Mouse (Mus musculus): ENCODE data around the gene Mipep.

GRCm38 (mm10) chr14:60765025-60765424, 19.3 kb upstream of the Mipep start:
- no peak for TF ChIP-seq CTCF (IDR thresholded peaks at IDR 0.05; ENCODE audit: low read depth)
- TF ChIP-seq EP300 (optimal IDR thresholded peaks at IDR 0.05), result no peak

Measured in stomach, postnatal 0 days (tissue).